Mouse (Mus musculus) embryonic facial prominence, embryonic 14.5 days (tissue): Measurements from ENCODE around the gene Socs3. TPM values are rescaled to one million over a fixed set of nuclear protein-coding genes. Genes with fewer than 3 reads are reported as not detected.

Experiments used
- ATAC-seq: fragments of 200-750 bp; cut with Nextera tagmentation; 2 replicates; pipeline ENCODE4 v1.8.0; 2017; ENCODE audit warnings: low read depth, moderate number of reproducible peaks, moderate TSS enrichment
- DNase-seq: peaks from one replicate; pipeline ENCODE4 v3.0.0-alpha.2; 2015; ENCODE audit warnings: low spot score
- H3K27ac ChIP-seq: fragments of 300-500 bp; sonication (generic); replicated peaks from 2 replicates; pipeline ENCODE4 v1.5.1; 2014; ENCODE audit warnings: low read depth, mild to moderate bottlenecking, low read length, moderate library complexity
- H3K27me3 ChIP-seq: fragments of 300-500 bp; sonication (generic); replicated peaks from 2 replicates; pipeline ENCODE4 v1.6.1; 2014; ENCODE audit warnings: low read length; ENCODE audit not compliant: control insufficient read depth, insufficient read depth
- H3K36me3 ChIP-seq: fragments of 300-500 bp; sonication (generic); 2 replicates; pipeline ENCODE4 v1.6.1; 2014; ENCODE audit warnings: low read length, mixed read lengths; ENCODE audit not compliant: control insufficient read depth, insufficient read depth
- H3K4me1 ChIP-seq: fragments of 300-500 bp; sonication (generic); 2 replicates; pipeline ENCODE4 v1.6.1; 2014; ENCODE audit warnings: antibody characterized with exemption, low read length; ENCODE audit not compliant: control insufficient read depth, insufficient read depth
- H3K4me2 ChIP-seq: fragments of 300-500 bp; sonication (generic); 2 replicates; pipeline ENCODE4 v1.6.1; 2014; ENCODE audit warnings: low read depth, mild to moderate bottlenecking, low read length, moderate library complexity, mixed read lengths
- H3K4me3 ChIP-seq: fragments of 300-500 bp; sonication (generic); 2 replicates; pipeline ENCODE4 v1.5.1; 2014; ENCODE audit warnings: low read depth, mild to moderate bottlenecking, low read length
- H3K9ac ChIP-seq: fragments of 300-500 bp; sonication (generic); 2 replicates; pipeline ENCODE4 v1.6.1; 2014; ENCODE audit warnings: low read depth, mild to moderate bottlenecking, low read length, moderate library complexity, mixed read lengths
- H3K9me3 ChIP-seq: fragments of 300-500 bp; sonication (generic); 2 replicates; pipeline ENCODE4 v1.6.1; 2016; ENCODE audit warnings: low read length; ENCODE audit not compliant: control insufficient read depth
- whole genome bisulfite sequencing: fragments of 180-500 bp; shearing (Covaris S2); extraction: QIAGEN DNeasy Blood & Tissue Kit; methylation state at CpG from one replicate; pipeline ENCODE4 v1.1.7; 2014; 5-methylcytosine and 5-hydroxymethylcytosine counted together
- polyA plus RNA-seq: library from polyadenylated mRNA; unstranded; fragments of >200 nt; fragmentation: Nextera tagmentation; extraction: Ambion mirVana; gene quantifications from 2 replicates; pipeline ENCODE4 v1.2.1, GENCODE M21; 2014

The Socs3 gene
- polyA plus RNA-seq, 1 experiment from 2014 or later = 6.8 TPM

- ATAC-seq (no peak), DNase-seq (no peak)
- Histone ChIP-seq H3K4me3 (no peak overlapping the region), H3K9ac (no peak overlapping the region), H3K27me3 (no peaks in the 10 kb centered on the region), H3K36me3 (no peaks in the 10 kb centered on the region), H3K4me2 (no peak overlapping the region), H3K4me1 (peaks cover 47% of the 10 kb centered on the region), H3K27ac (no peak overlapping the region), H3K9me3 (no peaks in the 10 kb centered on the region)
- WGBS = 92% methylated on average over 4 of the region's 4 CpGs
These were observed 10.7 kb downstream of the Socs3 start for GRCm38 (mm10) chr11:117959166-117959565.

- ATAC-seq = no peak
- Histone ChIP-seq H3K27me3 (no peaks in the 10 kb centered on the region), H3K4me2 (no peak overlapping the region), H3K27ac (no peak overlapping the region), H3K9ac (0 out of 2 replicates have a peak overlapping the region, but pooled peaks have one; percentile 14), H3K4me1 (peaks cover 44% of the 10 kb centered on the region), H3K36me3 (no peaks in the 10 kb centered on the region), H3K9me3 (no peaks in the 10 kb centered on the region), H3K4me3 (no peak overlapping the region)
- 64% methylated on average over 7 of the region's 7 CpGs for WGBS
- peak; percentile 42 for DNase-seq
These were observed 11.7 kb downstream of the Socs3 start for GRCm38 (mm10) chr11:117958197-117958596.

- no peak for DNase-seq
- Histone ChIP-seq H3K4me1 (peaks cover 26% of the 10 kb centered on the region), H3K4me2 (no peak overlapping the region), H3K4me3 (no peak overlapping the region), H3K36me3 (no peaks in the 10 kb centered on the region), H3K9ac (no peak overlapping the region), H3K27me3 (no peaks in the 10 kb centered on the region), H3K9me3 (no peaks in the 10 kb centered on the region), H3K27ac (no peak overlapping the region)
- no peak for ATAC-seq
- WGBS = 62% methylated on average over 13 of the region's 13 CpGs
These were observed 14.2 kb downstream of the Socs3 start for GRCm38 (mm10) chr11:117955621-117956020.

GRCm38 (mm10) chr11:117954819-117955218 lies 15.0 kb downstream of the Socs3 start:
- Histone ChIP-seq H3K27me3 (no peaks in the 10 kb centered on the region), H3K9ac (no peak overlapping the region), H3K27ac (no peak overlapping the region; the same call in 1 of the 2 replicates), H3K4me2 (no peak overlapping the region), H3K4me1 (peaks cover 21% of the 10 kb centered on the region), H3K4me3 (no peak overlapping the region), H3K36me3 (no peaks in the 10 kb centered on the region), H3K9me3 (no peaks in the 10 kb centered on the region)
- 75% methylated on average over 9 of the region's 9 CpGs for WGBS
- no peak for DNase-seq
- ATAC-seq = no peak

GRCm38 (mm10) chr11:117954094-117954493 lies 15.8 kb downstream of the Socs3 start:
- Histone ChIP-seq H3K27me3 (no peaks in the 10 kb centered on the region), H3K27ac (no peak overlapping the region; the same call in 1 of the 2 replicates), H3K4me2 (no peak overlapping the region), H3K4me3 (no peak overlapping the region), H3K36me3 (no peaks in the 10 kb centered on the region), H3K9ac (no peak overlapping the region), H3K4me1 (peaks cover 18% of the 10 kb centered on the region), H3K9me3 (no peaks in the 10 kb centered on the region)
- ATAC-seq (no peak), DNase-seq (no peak)
- WGBS = 60% methylated on average over 2 of the region's 2 CpGs

- Histone ChIP-seq H3K27ac (no peak overlapping the region), H3K9ac (no peak overlapping the region), H3K9me3 (no peaks in the 10 kb centered on the region), H3K4me2 (no peak overlapping the region), H3K4me3 (no peak overlapping the region), H3K4me1 (peaks cover 13% of the 10 kb centered on the region), H3K36me3 (no peaks in the 10 kb centered on the region), H3K27me3 (no peaks in the 10 kb centered on the region)
- ATAC-seq (no peak), DNase-seq (no peak)
- WGBS = 52% methylated on average over 9 of the region's 9 CpGs
These were observed 17.5 kb downstream of the Socs3 start for GRCm38 (mm10) chr11:117952174-117952933.

- H3K4me3 ChIP-seq = no peak overlapping the region
- 77% methylated on average over 6 of the region's 6 CpGs for WGBS
- H3K4me1 ChIP-seq = peaks cover 13% of the 10 kb centered on the region
- DNase-seq = no peak
- no peaks in the 10 kb centered on the region for H3K36me3 ChIP-seq
- no peaks in the 10 kb centered on the region for H3K9me3 ChIP-seq
- H3K4me2 ChIP-seq = no peak overlapping the region
- H3K9ac ChIP-seq = no peak overlapping the region
- ATAC-seq = no peak
- H3K27ac ChIP-seq = no peak overlapping the region
- H3K27me3 ChIP-seq = no peaks in the 10 kb centered on the region
These were observed 18.5 kb downstream of the Socs3 start for GRCm38 (mm10) chr11:117951391-117951790.

GRCm38 (mm10) chr11:117949392-117950091 lies 20.3 kb downstream of the Socs3 start:
- peaks cover 7% of the 10 kb centered on the region for H3K4me1 ChIP-seq
- peak overlapping the region; percentile 69 for H3K4me2 ChIP-seq
- peak; percentile 93 for ATAC-seq
- H3K27ac ChIP-seq = peak overlapping the region; percentile 16; the same call in 1 of the 2 replicates
- H3K9ac ChIP-seq = peak overlapping the region; percentile 57
- WGBS = 1% methylated on average over 26 of the region's 49 CpGs
- H3K4me3 ChIP-seq = peak overlapping the region; percentile 29
- no peaks in the 10 kb centered on the region for H3K9me3 ChIP-seq
- no peaks in the 10 kb centered on the region for H3K27me3 ChIP-seq
- DNase-seq = peak; percentile 94
- no peaks in the 10 kb centered on the region for H3K36me3 ChIP-seq
